Mouse (Mus musculus) heart, postnatal 4 days (tissue): ENCODE results near the gene Cks1b. TPM values are rescaled to one million over a fixed set of nuclear protein-coding genes. Genes with fewer than 3 reads are reported as not detected.
A peak's percentile ranks its signal among the peaks of the same experiment; 100 is the strongest.

Experiments used
- DNase-seq: peaks from one replicate; pipeline ENCODE4 v3.0.0; 2021
- total RNA-seq, 2 experiments: library from RNA; stranded (reverse); gene quantifications; 2 replicates each; pipeline ENCODE4 v1.2.3; 2021

Gene Cks1b
- total RNA-seq, 2 experiments from 2014 or later: 62.8 to 64.3 TPM

DNA sequence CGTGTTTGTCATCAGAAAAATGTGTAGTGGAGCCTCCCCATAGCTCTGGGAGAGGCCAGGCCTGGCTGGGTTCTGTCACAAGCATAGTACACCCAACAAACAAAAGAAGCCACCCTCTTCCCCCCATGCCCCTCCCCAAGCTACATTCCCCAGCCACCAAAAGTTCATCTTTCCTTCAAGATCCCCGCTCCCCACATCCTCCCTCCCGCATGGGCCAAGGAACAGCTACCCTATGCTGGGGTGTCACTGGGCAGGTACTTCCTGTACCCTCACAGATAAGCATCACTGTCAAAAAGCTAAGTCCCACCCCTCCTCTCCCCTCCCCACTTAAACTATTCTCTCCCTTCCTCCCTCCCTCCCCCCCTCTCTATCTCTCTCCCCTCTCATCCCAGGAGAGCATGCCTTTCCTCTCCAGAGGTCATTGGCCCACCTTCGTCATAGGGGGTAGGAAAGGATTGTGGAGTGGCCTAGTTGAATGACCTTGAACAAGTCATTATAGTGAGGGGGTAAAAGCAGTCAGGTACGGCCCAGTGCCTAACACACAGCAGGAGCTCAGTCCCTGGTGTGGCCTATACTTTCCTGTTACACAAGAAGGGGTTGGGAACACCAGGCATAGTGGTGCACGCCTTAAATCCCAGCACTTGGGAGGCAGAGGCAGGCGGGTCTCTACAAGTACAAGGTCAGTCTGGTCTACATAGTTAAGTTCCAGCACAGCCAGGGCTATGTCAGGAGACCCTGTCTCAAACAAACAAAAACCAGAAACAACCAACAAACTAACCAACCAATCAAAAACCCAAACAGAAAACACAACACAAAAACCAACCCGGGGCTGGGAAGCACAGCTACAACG, 35.9 kb downstream of the Cks1b start:
- DNase-seq: no peak

DNA sequence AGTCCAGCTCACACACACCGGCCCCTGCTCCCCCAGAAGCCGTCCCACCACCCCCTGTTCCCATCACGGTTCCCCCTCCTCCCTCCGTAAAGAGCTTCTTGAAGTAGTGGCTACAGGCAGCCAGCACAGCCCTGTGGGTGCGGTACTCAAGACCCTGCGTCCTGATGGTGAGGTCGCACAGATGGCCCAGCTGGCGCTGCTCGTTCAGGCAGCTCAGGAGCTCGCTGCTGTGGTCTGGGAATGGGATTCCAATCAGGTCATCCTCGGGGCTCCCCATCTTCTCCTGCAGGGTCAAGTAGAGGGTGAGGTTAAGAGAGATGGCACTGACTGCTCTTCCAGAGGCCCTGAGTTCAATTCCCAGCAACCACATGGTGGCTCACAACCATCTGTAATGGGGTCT, 37.0 kb downstream of the Cks1b start:
- DNase-seq: no peak

GRCm38 (mm10) chr3:89380711-89381110, 37.5 kb downstream of the Cks1b start:
- no peak for DNase-seq

DNA sequence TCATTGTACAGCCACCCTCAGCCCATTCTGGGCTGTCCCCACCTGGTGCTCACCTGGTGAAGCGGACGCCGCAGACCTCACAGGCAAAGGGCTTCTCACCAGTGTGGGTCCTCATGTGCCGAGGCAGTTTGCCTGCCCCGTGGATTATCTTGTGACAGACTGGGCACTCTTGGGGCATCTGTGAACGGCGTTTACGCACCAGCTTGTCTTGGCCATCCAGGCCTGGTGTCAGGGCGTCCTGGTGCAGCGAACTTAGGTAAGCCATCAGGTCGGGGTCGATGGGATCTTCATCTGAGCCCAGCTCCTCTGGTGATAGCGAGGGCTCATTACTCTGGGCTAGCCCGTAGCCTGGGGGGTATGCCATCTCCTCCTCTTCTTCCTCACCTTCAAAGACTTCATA, 37.9 kb downstream of the Cks1b start:
- DNase-seq: no peak

GRCm38 (mm10) chr3:89379388-89380131, 38.6 kb downstream of the Cks1b start:
- no peak for DNase-seq

DNA sequence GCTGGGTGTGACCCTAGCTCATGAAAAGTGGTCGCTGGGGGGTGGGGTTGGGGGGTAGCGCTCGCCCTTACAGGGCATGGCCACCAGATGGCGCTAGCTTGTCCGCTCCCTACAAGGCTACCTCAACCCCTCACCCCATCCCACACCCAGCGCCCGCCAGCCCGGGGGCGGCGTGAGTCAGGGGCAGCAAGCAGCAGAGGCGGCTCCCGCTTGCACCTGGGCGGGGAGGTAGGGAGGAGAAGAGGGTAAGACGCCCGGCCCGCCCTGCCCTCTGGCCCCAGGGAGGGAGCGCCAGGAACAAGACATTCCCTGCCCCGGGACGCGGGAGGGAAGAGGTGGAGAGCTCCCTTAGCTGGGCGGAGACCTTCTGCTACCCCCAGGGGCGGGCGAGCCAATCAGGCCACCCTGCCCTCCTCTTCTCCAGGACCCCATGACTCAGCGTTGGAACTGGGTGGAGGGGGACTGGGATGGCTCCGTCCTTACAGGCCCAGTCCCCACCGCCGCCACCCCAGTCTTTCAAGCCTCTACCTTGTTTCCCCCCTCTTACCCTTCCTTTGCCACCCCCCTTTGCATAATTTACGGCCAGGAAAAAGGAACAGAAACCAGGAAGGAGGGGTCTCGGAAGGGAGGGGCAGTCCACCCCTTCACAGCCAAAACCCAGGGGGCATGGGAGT, 39.7 kb downstream of the Cks1b start:
- DNase-seq: peak; percentile 84

GRCm38 (mm10) chr3:89377831-89378230, 40.4 kb downstream of the Cks1b start:
- DNase-seq: no peak

- DNase-seq: no peak
Observed at GRCm38 (mm10) chr3:89373581-89374231, 44.5 kb downstream of the Cks1b start.

DNA sequence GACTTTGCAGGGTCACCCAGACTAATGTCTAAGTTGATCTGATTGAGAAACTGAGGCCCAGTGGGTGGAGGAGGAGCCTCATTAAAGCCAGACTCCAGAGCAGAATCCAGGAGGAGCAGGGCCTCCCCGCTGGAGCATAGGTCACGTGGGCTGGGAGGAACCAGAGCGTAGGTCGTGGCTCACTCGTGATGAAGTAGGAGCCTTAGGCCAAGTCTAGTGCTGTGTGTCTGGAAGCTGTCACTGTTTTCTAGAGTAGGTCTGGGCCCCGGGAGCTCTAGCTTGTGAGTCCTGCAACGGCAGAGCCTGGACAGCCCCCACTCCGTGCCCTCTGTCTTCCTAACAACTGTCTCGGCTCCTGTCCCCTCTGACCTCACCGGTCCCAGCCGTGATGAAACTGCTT, 50.8 kb downstream of the Cks1b start:
- no peak for DNase-seq

DNA sequence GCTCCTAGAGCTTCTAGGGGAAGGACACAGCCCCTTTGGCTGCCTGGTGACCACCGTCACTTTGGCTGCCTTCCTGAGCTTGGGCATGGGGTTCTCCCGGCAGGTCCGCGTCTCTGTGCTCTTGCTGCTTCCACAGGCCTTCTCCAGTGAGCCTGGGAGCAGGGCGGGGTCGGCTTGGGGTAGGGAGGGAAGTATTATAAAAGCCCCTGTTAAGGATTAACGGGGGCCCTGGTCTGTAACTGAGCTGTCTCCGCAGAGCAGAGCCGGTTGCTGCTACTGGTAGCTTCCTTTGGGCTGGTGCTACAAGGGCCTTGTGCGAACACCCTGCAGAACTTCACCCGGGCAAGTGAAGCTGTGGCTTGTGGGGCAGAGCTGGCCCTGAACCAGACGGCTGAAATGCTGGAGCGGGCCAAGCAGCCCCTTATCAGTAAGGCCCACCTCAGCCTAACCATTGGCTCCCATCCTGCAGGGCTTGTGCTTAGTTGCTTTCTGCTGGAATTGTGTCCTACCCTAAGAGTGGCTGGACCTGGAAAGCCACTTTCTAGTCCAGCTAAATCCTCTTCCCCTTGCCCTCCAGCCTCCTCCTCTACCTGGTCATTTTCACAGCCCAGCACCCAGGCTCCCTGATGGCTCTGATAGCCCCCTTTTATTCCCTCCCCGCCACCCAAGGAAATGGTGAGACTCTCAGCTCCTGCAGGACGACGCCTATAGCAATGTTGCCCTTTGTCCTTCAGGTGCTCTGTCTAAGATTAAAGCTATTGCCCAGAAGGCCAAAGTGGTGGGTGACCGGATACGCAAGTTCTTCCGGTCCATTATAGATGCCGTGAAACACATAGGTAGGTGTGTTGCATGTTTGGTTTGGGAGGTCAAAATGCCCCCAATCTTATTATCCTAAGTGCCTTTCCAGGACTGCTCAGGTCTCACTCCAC, 52.4 kb downstream of the Cks1b start:
- peak; percentile 55 for DNase-seq

Other genes starting within 250 kb of the Cks1b start
- gene Scamp3, start 240.9 kb downstream of the Cks1b start, total RNA-seq: 10 to 100 TPM; 46.7 to 47.3 TPM
- 1 to 10 TPM; 8.8 to 9.0 TPM for gene Fam189b, start 235.2 kb downstream of the Cks1b start, total RNA-seq
- gene Gba, start 215.5 kb downstream of the Cks1b start, total RNA-seq: 10 to 100 TPM; 19.7 to 21.8 TPM
- gene Thbs3, start 203.2 kb downstream of the Cks1b start, total RNA-seq: 10 to 100 TPM; 25.0 to 34.5 TPM
- 10 to 100 TPM; 62.9 to 67.2 TPM for gene Mtx1, start 191.3 kb downstream of the Cks1b start, total RNA-seq
- gene Muc1, start 189.3 kb downstream of the Cks1b start, total RNA-seq: under 1 TPM; 0.61 to 0.74 TPM
- 100 to 1,000 TPM; 100 to 104 TPM for gene Krtcap2, start 172.4 kb downstream of the Cks1b start, total RNA-seq
- gene Trim46, start 172.1 kb downstream of the Cks1b start, total RNA-seq: 1 to 10 TPM; 1.3 to 1.6 TPM
- gene Dpm3, start 159.0 kb downstream of the Cks1b start, total RNA-seq: 10 to 100 TPM; 51.6 to 61.0 TPM
- gene Slc50a1, start 147.8 kb downstream of the Cks1b start, total RNA-seq: 10 to 100 TPM; 24.9 to 28.0 TPM
- gene Efna1, start 137.2 kb downstream of the Cks1b start, total RNA-seq: 10 to 100 TPM; 37.9 to 42.0 TPM
- under 1 TPM in 1 of 2 experiments, not detected in 1; 0.26 TPM for gene Efna3, start 95.4 kb downstream of the Cks1b start, total RNA-seq
- 1 to 10 TPM; 3.1 to 3.7 TPM for gene Efna4, start 80.4 kb downstream of the Cks1b start, total RNA-seq
- gene Adam15, start 68.4 kb downstream of the Cks1b start, total RNA-seq: 10 to 100 TPM; 93.6 to 95.2 TPM
- under 1 TPM; 0.14 to 0.23 TPM for gene Dcst2, start 56.4 kb downstream of the Cks1b start, total RNA-seq
- under 1 TPM; 0.21 to 0.72 TPM for gene Dcst1, start 53.1 kb downstream of the Cks1b start, total RNA-seq
- 10 to 100 TPM; 13.8 to 15.1 TPM for gene Zbtb7b, start 23.6 kb downstream of the Cks1b start, total RNA-seq
- under 1 TPM in 1 of 2 experiments, not detected in 1; 0.68 TPM for gene Lenep, start 15.6 kb downstream of the Cks1b start, total RNA-seq
- gene Flad1, start 6.5 kb downstream of the Cks1b start, total RNA-seq: 10 to 100 TPM; 30.7 to 33.0 TPM
- 10 to 100 TPM; 68.8 to 69.2 TPM for gene Shc1, start 60 bp upstream of the Cks1b start, total RNA-seq
- 10 to 100 TPM; 20.3 to 22.1 TPM for gene Pygo2, start 11.8 kb upstream of the Cks1b start, total RNA-seq
- 10 to 100 TPM; 66.0 to 73.8 TPM for gene Pbxip1, start 18.3 kb upstream of the Cks1b start, total RNA-seq
- 10 to 100 TPM; 11.3 to 13.3 TPM for gene Pmvk, start 36.2 kb upstream of the Cks1b start, total RNA-seq
- gene Kcnn3, start 101.8 kb upstream of the Cks1b start, total RNA-seq: 1 to 10 TPM; 4.3 to 4.8 TPM